Mouse (Mus musculus) liver, embryonic 12.5 days (tissue): ENCODE measurements at regions not wholly inside any gene's neighbourhood (a gene's known extent, or its start where the extent isn't known, plus 50 kb on each side); places are given as distances from the start of the nearest gene placed in this dataset.

Experiments
- ATAC-seq: fragments of 200-750 bp; cut with Nextera tagmentation; 2 replicates; pipeline ENCODE4 v1.8.0; 2017; ENCODE audit warnings: moderate number of reproducible peaks, mild to moderate bottlenecking, moderate library complexity
- H3K27ac ChIP-seq: fragments of 300-500 bp; sonication (generic); 2 replicates; pipeline ENCODE4 v1.5.1; 2016; ENCODE audit warnings: mild to moderate bottlenecking
- H3K27me3 ChIP-seq: fragments of 300-500 bp; sonication (generic); replicated peaks from 2 replicates; pipeline ENCODE4 v1.6.1; 2016; ENCODE audit warnings: mild to moderate bottlenecking, moderate library complexity
- H3K36me3 ChIP-seq: fragments of 300-500 bp; sonication (generic); 2 replicates; pipeline ENCODE4 v1.6.1; 2016; ENCODE audit warnings: mild to moderate bottlenecking, moderate library complexity
- H3K4me1 ChIP-seq: fragments of 300-500 bp; sonication (generic); 2 replicates; pipeline ENCODE4 v1.6.1; 2016
- H3K4me2 ChIP-seq: fragments of 300-500 bp; sonication (generic); 2 replicates; pipeline ENCODE4 v1.6.1; 2016; ENCODE audit warnings: mild to moderate bottlenecking, moderate library complexity
- H3K4me3 ChIP-seq: fragments of 300-500 bp; sonication (generic); 2 replicates; pipeline ENCODE4 v1.5.1; 2016; ENCODE audit warnings: mild to moderate bottlenecking, moderate library complexity
- H3K9ac ChIP-seq: fragments of 300-500 bp; sonication (generic); 2 replicates; pipeline ENCODE4 v1.6.1; 2016; ENCODE audit warnings: mild to moderate bottlenecking, moderate library complexity
- H3K9me3 ChIP-seq: fragments of 300-500 bp; sonication (generic); replicated peaks from 2 replicates; pipeline ENCODE4 v1.6.1; 2016; ENCODE audit warnings: mild to moderate bottlenecking, moderate library complexity
- WGBS: fragments of 180-500 bp; shearing (Covaris S2); methylation state at CpG from one replicate; pipeline ENCODE4 v1.1.7; 2016; ENCODE audit not compliant: insufficient replicate concordance; 5-methylcytosine and 5-hydroxymethylcytosine counted together

- Histone ChIP-seq H3K4me1 (peaks cover 98% of the 10 kb centered on the region), H3K9me3 (no peaks in the 10 kb centered on the region), H3K27ac (peak overlapping the region; percentile 93), H3K27me3 (no peaks in the 10 kb centered on the region), H3K9ac (peak overlapping the region; percentile 60), H3K4me2 (peak overlapping the region; percentile 62), H3K36me3 (no peaks in the 10 kb centered on the region), H3K4me3 (peak overlapping the region; percentile 20)
- 26% methylated on average over 7 of the region's 7 CpGs for WGBS
- peak; percentile 88 for ATAC-seq
Observed at GRCm38 (mm10) chr7:90080083-90080772, 49.8 kb upstream of the Picalm start.
